Mouse (Mus musculus) cerebellum, postnatal 36 days (tissue): Measurements from ENCODE around the gene Pcbp3.

Source experiments
- DNase-seq, 2 experiments: peaks; one replicate each; pipeline ENCODE4 v3.0.0; 2021 to 2022; ENCODE audit warnings: mixed read lengths in 2 of 2

The Pcbp3 gene

GRCm38 (mm10) chr10:76729631-76730620 is 231.8 kb downstream of the Pcbp3 start:
- DNase-seq, result no peak

GRCm38 (mm10) chr10:76728369-76728768 is 233.3 kb downstream of the Pcbp3 start:
- DNase-seq, result peak; percentile 36 to 53

- no peak for DNase-seq
Measured at GRCm38 (mm10) chr10:76727301-76727700, 234.4 kb downstream of the Pcbp3 start.

- DNase-seq, result no peak
Measured at GRCm38 (mm10) chr10:76726866-76727265, 234.8 kb downstream of the Pcbp3 start.

GRCm38 (mm10) chr10:76725682-76726285 is 235.9 kb downstream of the Pcbp3 start, which contains the start of gene Col6a1:
Col6a1 (minus strand) TSS chr10:76726168.
- DNase-seq, result no peak

GRCm38 (mm10) chr10:76725097-76725496 is 236.6 kb downstream of the Pcbp3 start:
- DNase-seq, result no peak

- DNase-seq, result no peak
Measured at GRCm38 (mm10) chr10:76724231-76724736, 237.4 kb downstream of the Pcbp3 start.

GRCm38 (mm10) chr10:76722751-76723450 is 238.8 kb downstream of the Pcbp3 start:
- DNase-seq, result no peak

GRCm38 (mm10) chr10:76721746-76722145 is 239.9 kb downstream of the Pcbp3 start:
- no peak for DNase-seq

- no peak for DNase-seq
Measured at GRCm38 (mm10) chr10:76721216-76721615, 240.5 kb downstream of the Pcbp3 start.

- no peak for DNase-seq
Measured at GRCm38 (mm10) chr10:76717631-76718030, 244.1 kb downstream of the Pcbp3 start.

- DNase-seq, result no peak
Measured at GRCm38 (mm10) chr10:76717026-76717425, 244.7 kb downstream of the Pcbp3 start.

- DNase-seq, result no peak
Measured at GRCm38 (mm10) chr10:76714303-76714702, 247.4 kb downstream of the Pcbp3 start.

- DNase-seq, result no peak
Measured at GRCm38 (mm10) chr10:76712500-76712899, 249.2 kb downstream of the Pcbp3 start.
